In the genomic region with DNA sequence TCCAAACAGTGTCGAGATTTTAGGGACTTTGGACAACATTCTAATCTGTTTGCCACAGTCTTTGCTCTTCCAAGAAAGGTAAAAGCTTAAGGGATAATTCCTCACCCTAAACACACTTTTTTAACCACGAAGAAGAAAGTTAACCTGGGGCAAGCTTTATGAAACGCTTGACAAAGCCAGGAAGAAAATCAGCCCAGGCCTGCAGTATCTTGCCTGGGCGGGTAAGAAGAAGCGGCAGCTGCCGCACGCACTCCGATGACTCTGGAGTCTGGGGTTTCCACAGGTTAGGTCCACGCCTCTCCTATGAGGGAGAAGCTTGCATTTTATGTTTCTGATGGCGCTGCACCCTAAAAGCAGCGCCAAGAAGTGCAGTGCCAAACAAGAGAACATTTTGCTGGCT, we compare ENCODE assay signal across 19 mouse cellular contexts.
DNase-seq lines count a peak whose midpoint lies in the region; ATAC-seq and TF ChIP-seq lines count a peak whose summit lies in the region.
"Had no signal": no experiment of that assay in that cellular context is flagged by ENCODE, and none has a peak within 500 bp of the region (broad histone marks: within the 10 kb centered on the region; RNA-seq: fewer than 3 reads in every experiment).

No protein-coding gene starts in this region.

- H3K4me1 ChIP-seq in E14TG2a.4 (replicated peaks; ENCODE audit: low read depth, low read length) (no peaks in the 10 kb centered on the region), ES-Bruce4 (ENCODE audit: control insufficient read depth, insufficient read depth, low read length) (no peaks in the 10 kb centered on the region)
- H3K4me1 ChIP-seq in embryonic facial prominence, embryonic 14.5 days (ENCODE audit: control insufficient read depth, insufficient read depth, low read length): peaks cover 4% of the 10 kb centered on the region; the same call in 1 of the 2 replicates
- no peaks in the 10 kb centered on the region; the same call in 1 of the 2 replicates for H3K4me1 ChIP-seq in limb, embryonic 15.5 days
- H3K4me1 ChIP-seq: forebrain, embryonic 12.5 days; heart, embryonic 15.5 days; lung, embryonic 15.5 days; neural tube, embryonic 12.5 days had no signal

- H3K4me3 ChIP-seq in E14TG2a.4 (replicated peaks; ENCODE audit: low read length): peak overlapping the region; percentile 53
- peak overlapping the region; percentile 52 for H3K4me3 ChIP-seq in ES-Bruce4 (ENCODE audit: low read depth, low read length)
- H3K4me3 ChIP-seq in embryonic facial prominence, embryonic 14.5 days (ENCODE audit: low read depth, low read length): no peak overlapping the region
- H3K4me3 ChIP-seq in limb, embryonic 15.5 days: no peak overlapping the region
- H3K4me3 ChIP-seq in gastrocnemius, adult 2 months: no peak overlapping the region
- H3K4me3 ChIP-seq: forebrain, embryonic 12.5 days; heart, embryonic 15.5 days; lung, embryonic 15.5 days; neural tube, embryonic 12.5 days had no signal

- H3K27me3 ChIP-seq in E14TG2a.4 (ENCODE audit: insufficient read depth, low read length): peaks cover 3% of the 10 kb centered on the region
- H3K27me3 ChIP-seq in ES-Bruce4 (ENCODE audit: control insufficient read depth, insufficient read depth, low read length, poor library complexity, severe bottlenecking): no peaks in the 10 kb centered on the region
- H3K27me3 ChIP-seq in embryonic facial prominence, embryonic 14.5 days (replicated peaks; ENCODE audit: control insufficient read depth, insufficient read depth, low read length): no peaks in the 10 kb centered on the region
- H3K27me3 ChIP-seq in limb, embryonic 15.5 days: no peaks in the 10 kb centered on the region
- H3K27me3 ChIP-seq: heart, embryonic 15.5 days; lung, embryonic 15.5 days; neural tube, embryonic 12.5 days had no signal

- H3K27ac ChIP-seq in ES-Bruce4 (ENCODE audit: insufficient read depth, low read length): no peak overlapping the region
- peak overlapping the region; percentile 77 for H3K27ac ChIP-seq in embryonic facial prominence, embryonic 14.5 days (replicated peaks; ENCODE audit: low read depth, low read length)
- peak overlapping the region; percentile 75 for H3K27ac ChIP-seq in limb, embryonic 15.5 days
- H3K27ac ChIP-seq in gastrocnemius, adult 2 months: no peak overlapping the region
- H3K27ac ChIP-seq: forebrain, embryonic 12.5 days; heart, embryonic 15.5 days; liver, embryonic 14.5 days; lung, embryonic 15.5 days; neural tube, embryonic 12.5 days had no signal

- DNase-seq in embryonic facial prominence, embryonic 14.5 days (ENCODE audit: low spot score): peak; percentile 84
- no peak for DNase-seq in cerebellum, postnatal 4 days (ENCODE audit: low spot score in 2 of 2)
- DNase-seq in cerebellum, postnatal 36 days: no peak
- DNase-seq in gastrocnemius, adult 2 months: no peak
- no peak for DNase-seq in spleen, adult 12 weeks (ENCODE audit: low spot score)
- DNase-seq: cerebellum, adult 2 months; gastrocnemius, postnatal 14 days; kidney, adult 11 months; lung, postnatal 4 days; thymus, postnatal 4 days had no signal

- WGBS in embryonic facial prominence, embryonic 14.5 days: 65% methylated on average over 11 of the region's 11 CpGs
- WGBS in limb, embryonic 15.5 days: 67% methylated on average over 11 of the region's 11 CpGs

- H3K36me3 ChIP-seq in E14TG2a.4 (ENCODE audit: insufficient read depth, low read length) (no peaks in the 10 kb centered on the region), ES-Bruce4 (ENCODE audit: control insufficient read depth, insufficient read depth, low read length, poor library complexity, severe bottlenecking) (no peaks in the 10 kb centered on the region)
- no peaks in the 10 kb centered on the region for H3K36me3 ChIP-seq in embryonic facial prominence, embryonic 14.5 days (ENCODE audit: control insufficient read depth, insufficient read depth, low read length)
- H3K36me3 ChIP-seq in limb, embryonic 15.5 days: no peaks in the 10 kb centered on the region
- H3K36me3 ChIP-seq: forebrain, embryonic 12.5 days; G1E; heart, embryonic 15.5 days; lung, embryonic 15.5 days; neural tube, embryonic 12.5 days had no signal

- peak; percentile 56 for ATAC-seq in embryonic facial prominence, embryonic 14.5 days (ENCODE audit: low read depth)
- ATAC-seq in limb, embryonic 15.5 days (ENCODE audit: insufficient number of reproducible peaks, low FRiP score, low TSS enrichment, low read depth): no peak

- no peak overlapping the region for H3K9ac ChIP-seq in ES-Bruce4 (ENCODE audit: low read depth, poor library complexity, severe bottlenecking)
- no peak overlapping the region for H3K9ac ChIP-seq in embryonic facial prominence, embryonic 14.5 days (ENCODE audit: low read depth, low read length)
- no peak overlapping the region for H3K9ac ChIP-seq in limb, embryonic 15.5 days
- H3K9ac ChIP-seq: forebrain, embryonic 12.5 days; heart, embryonic 15.5 days; liver, embryonic 14.5 days; lung, embryonic 15.5 days; neural tube, embryonic 12.5 days had no signal

- TF ChIP-seq EP300 in ES-Bruce4 (IDR thresholded peaks at IDR 0.05; ENCODE audit: insufficient read depth, low read depth, low read length): no peak

- TF ChIP-seq CTCF in E14TG2a.4 (conservative IDR thresholded peaks at IDR 0.05; ENCODE audit: low read length) (no peak), ES-Bruce4 (IDR thresholded peaks at IDR 0.05; ENCODE audit: low read depth, low read length) (no peak)
- TF ChIP-seq CTCF in gastrocnemius, adult 2 months (IDR thresholded peaks at IDR 0.05): no peak

- no peak overlapping the region for H3K4me2 ChIP-seq in embryonic facial prominence, embryonic 14.5 days (ENCODE audit: low read depth, low read length)
- H3K4me2 ChIP-seq in limb, embryonic 15.5 days: no peak overlapping the region
- H3K4me2 ChIP-seq: forebrain, embryonic 12.5 days; heart, embryonic 15.5 days; lung, embryonic 15.5 days; neural tube, embryonic 12.5 days had no signal

- H3K9me3 ChIP-seq in E14TG2a.4 (ENCODE audit: low read length): no peaks in the 10 kb centered on the region
- peaks cover 6% of the 10 kb centered on the region for H3K9me3 ChIP-seq in ES-Bruce4 (replicated peaks; ENCODE audit: control insufficient read depth, insufficient read depth, low read length, poor library complexity, severe bottlenecking)
- no peaks in the 10 kb centered on the region for H3K9me3 ChIP-seq in embryonic facial prominence, embryonic 14.5 days (ENCODE audit: control insufficient read depth, low read length)
- H3K9me3 ChIP-seq in limb, embryonic 15.5 days: no peaks in the 10 kb centered on the region
- H3K9me3 ChIP-seq: forebrain, embryonic 12.5 days; heart, embryonic 15.5 days; lung, embryonic 15.5 days; neural tube, embryonic 12.5 days had no signal

- TF ChIP-seq POLR2A in ES-Bruce4 (IDR thresholded peaks at IDR 0.05; ENCODE audit: insufficient read depth, low read length): no peak

- intact Hi-C loops in gastrocnemius, adult 2 months (cut with DNase I): no loop called here

Comparison
In these comparisons a context has a peak if more than half of its experiments do, and no peak if none do; other contexts are left out.
1. H3K4me3 ChIP-seq: peak in E14TG2a.4 (single experiment) and ES-Bruce4 (single experiment); none in embryonic facial prominence, embryonic 14.5 days (single experiment), limb, embryonic 15.5 days (single experiment) and gastrocnemius, adult 2 months (single experiment).
2. H3K27ac ChIP-seq: peak in embryonic facial prominence, embryonic 14.5 days (single experiment) and limb, embryonic 15.5 days (single experiment); none in ES-Bruce4 (single experiment) and gastrocnemius, adult 2 months (single experiment).